Mouse (Mus musculus): ENCODE measurements around the gene Snx6. TPM values are rescaled to one million over a fixed set of nuclear protein-coding genes. Genes with fewer than 3 reads are reported as not detected.
A peak's percentile ranks its signal among the peaks of the same experiment; 100 is the strongest.
"Not testable (repeated sequence)": the region's sequence is repeated elsewhere in the genome, so short reads cannot be mapped to it uniquely, and the experiment has no call there.

The Snx6 gene
- polyA plus RNA-seq, 1 experiment from 2014 or later = 226 TPM

DNA sequence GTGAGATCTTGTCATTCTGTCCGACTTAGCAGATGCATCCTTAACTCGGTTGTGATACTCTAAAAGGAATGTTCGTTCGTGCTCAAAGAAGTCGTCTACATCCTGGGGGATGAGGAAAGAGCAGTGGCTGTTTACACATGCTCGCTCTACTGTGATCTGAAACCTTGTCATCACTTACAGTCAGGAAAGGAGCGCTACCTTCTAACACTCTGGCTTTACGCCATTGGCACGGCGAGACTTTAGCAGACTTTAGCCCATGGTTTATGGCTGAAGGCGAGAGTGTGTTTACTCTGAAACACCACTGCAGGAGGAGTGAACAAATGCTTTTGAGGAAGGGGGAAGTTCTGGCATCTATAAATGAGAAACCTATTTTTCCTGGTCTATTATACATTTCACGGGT lies 31.9 kb downstream of the Snx6 start:
- H3K27me3 ChIP-seq (ENCODE audit: control insufficient read depth, insufficient read depth, low read length) = no peaks in the 10 kb centered on the region
- DNase-seq (ENCODE audit: low spot score) = no peak
- H3K4me2 ChIP-seq (ENCODE audit: low read depth) = no peak overlapping the region
- H3K36me3 ChIP-seq (ENCODE audit: control insufficient read depth, insufficient read depth, low read length) = peaks cover 27% of the 10 kb centered on the region
- H3K9ac ChIP-seq (ENCODE audit: low read length) = no peak overlapping the region
- ATAC-seq (ENCODE audit: insufficient read depth, low FRiP score, low TSS enrichment) = no peak
- no peaks in the 10 kb centered on the region for H3K9me3 ChIP-seq (ENCODE audit: control insufficient read depth, low read length)
- WGBS = 87% methylated on average over 12 of the region's 12 CpGs
- H3K4me3 ChIP-seq (ENCODE audit: low read depth, low read length) = no peak overlapping the region
- H3K4me1 ChIP-seq (ENCODE audit: control insufficient read depth, insufficient read depth, low read length) = no peaks in the 10 kb centered on the region
- no peak overlapping the region for H3K27ac ChIP-seq (ENCODE audit: low read depth, low read length)

DNA sequence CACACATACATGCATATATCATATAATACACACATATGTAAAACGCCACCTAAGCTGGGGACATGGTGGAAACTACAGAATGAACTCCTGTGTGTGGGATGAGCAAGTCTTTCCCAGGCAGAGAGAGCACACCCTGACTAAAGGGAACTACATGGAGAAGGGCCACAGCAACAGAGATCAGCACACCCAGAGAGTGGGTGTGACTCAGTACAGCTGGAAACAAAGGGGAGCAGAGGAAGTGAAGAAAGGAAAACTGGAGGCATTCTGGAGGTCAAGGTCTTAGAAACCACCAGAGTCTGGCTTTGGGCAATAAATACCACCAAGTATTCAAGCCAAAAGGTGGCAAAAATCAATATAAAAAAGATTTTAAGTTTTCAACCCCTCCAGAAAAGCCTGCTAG lies 34.8 kb downstream of the Snx6 start:
- Histone ChIP-seq H3K36me3 (ENCODE audit: control insufficient read depth, insufficient read depth, low read length) (peaks cover 20% of the 10 kb centered on the region), H3K9me3 (ENCODE audit: control insufficient read depth, low read length) (no peaks in the 10 kb centered on the region), H3K4me3 (ENCODE audit: low read depth, low read length) (no peak overlapping the region), H3K27me3 (ENCODE audit: control insufficient read depth, insufficient read depth, low read length) (no peaks in the 10 kb centered on the region), H3K4me2 (ENCODE audit: low read depth) (no peak overlapping the region), H3K9ac (ENCODE audit: low read length) (no peak overlapping the region), H3K4me1 (ENCODE audit: control insufficient read depth, insufficient read depth, low read length) (no peaks in the 10 kb centered on the region), H3K27ac (ENCODE audit: low read depth, low read length) (no peak overlapping the region)
- DNase-seq (ENCODE audit: low spot score) (no peak), ATAC-seq (ENCODE audit: insufficient read depth, low FRiP score, low TSS enrichment) (no peak)
- 95% methylated on average over 1 of the region's 1 CpGs for WGBS

DNA sequence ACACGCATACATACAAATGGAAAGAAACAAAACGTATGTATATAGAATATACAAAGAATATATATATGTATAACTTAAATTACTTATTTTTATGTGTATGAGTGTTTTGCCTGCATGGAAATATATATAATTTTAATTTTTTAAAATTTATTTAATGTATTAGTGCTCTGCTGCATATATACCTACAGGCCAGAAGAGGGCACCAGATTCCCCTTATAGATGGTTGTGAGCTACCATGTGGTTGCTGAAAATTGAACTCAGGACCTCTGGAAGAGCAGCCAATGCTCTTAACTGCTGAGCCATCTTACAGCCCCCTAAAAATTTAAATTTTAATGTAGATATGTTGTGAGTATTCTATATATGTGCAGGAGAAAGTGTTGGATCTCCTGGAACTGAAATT lies 36.7 kb downstream of the Snx6 start:
- no peak overlapping the region for H3K9ac ChIP-seq (ENCODE audit: low read length)
- no peaks in the 10 kb centered on the region for H3K4me1 ChIP-seq (ENCODE audit: control insufficient read depth, insufficient read depth, low read length)
- no peaks in the 10 kb centered on the region for H3K27me3 ChIP-seq (ENCODE audit: control insufficient read depth, insufficient read depth, low read length)
- DNase-seq (ENCODE audit: low spot score) = no peak
- 95% methylated on average over 2 of the region's 2 CpGs for WGBS
- H3K4me3 ChIP-seq (ENCODE audit: low read depth, low read length) = no peak overlapping the region
- H3K27ac ChIP-seq (ENCODE audit: low read depth, low read length) = no peak overlapping the region
- no peak for ATAC-seq (ENCODE audit: insufficient read depth, low FRiP score, low TSS enrichment)
- H3K4me2 ChIP-seq (ENCODE audit: low read depth) = no peak overlapping the region
- H3K9me3 ChIP-seq (ENCODE audit: control insufficient read depth, low read length) = no peaks in the 10 kb centered on the region
- H3K36me3 ChIP-seq (ENCODE audit: control insufficient read depth, insufficient read depth, low read length) = peaks cover 14% of the 10 kb centered on the region

DNA sequence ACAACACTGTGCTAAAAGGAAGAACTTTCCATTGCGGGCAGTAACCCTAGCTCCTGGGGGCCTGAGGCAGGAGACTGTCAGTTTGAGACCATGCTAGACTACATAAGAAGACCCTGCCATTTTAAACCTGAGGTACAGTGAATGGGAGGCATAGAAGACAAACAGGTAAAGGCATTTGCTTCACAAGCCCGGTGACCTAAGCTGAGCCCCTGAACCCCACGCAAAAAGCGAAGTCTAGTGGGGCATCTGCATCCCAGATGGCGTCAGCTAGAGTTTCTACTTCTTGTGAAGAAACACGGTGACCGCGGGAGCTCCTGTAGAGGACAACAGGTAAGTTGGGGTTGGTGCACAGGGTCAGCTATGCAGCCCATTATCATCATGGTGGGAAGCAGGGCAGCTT lies 46.9 kb downstream of the Snx6 start:
- ATAC-seq (ENCODE audit: insufficient read depth, low FRiP score, low TSS enrichment) (no peak), DNase-seq (ENCODE audit: low spot score) (no peak)
- Histone ChIP-seq H3K9me3 (ENCODE audit: control insufficient read depth, low read length) (no peaks in the 10 kb centered on the region), H3K27me3 (ENCODE audit: control insufficient read depth, insufficient read depth, low read length) (no peaks in the 10 kb centered on the region), H3K27ac (ENCODE audit: low read depth, low read length) (no peak overlapping the region), H3K4me1 (ENCODE audit: control insufficient read depth, insufficient read depth, low read length) (no peaks in the 10 kb centered on the region), H3K4me3 (ENCODE audit: low read depth, low read length) (no peak overlapping the region), H3K36me3 (ENCODE audit: control insufficient read depth, insufficient read depth, low read length) (peaks cover 4% of the 10 kb centered on the region), H3K9ac (ENCODE audit: low read length) (no peak overlapping the region), H3K4me2 (ENCODE audit: low read depth) (no peak overlapping the region)
- WGBS = 98% methylated on average over 8 of the region's 8 CpGs

DNA sequence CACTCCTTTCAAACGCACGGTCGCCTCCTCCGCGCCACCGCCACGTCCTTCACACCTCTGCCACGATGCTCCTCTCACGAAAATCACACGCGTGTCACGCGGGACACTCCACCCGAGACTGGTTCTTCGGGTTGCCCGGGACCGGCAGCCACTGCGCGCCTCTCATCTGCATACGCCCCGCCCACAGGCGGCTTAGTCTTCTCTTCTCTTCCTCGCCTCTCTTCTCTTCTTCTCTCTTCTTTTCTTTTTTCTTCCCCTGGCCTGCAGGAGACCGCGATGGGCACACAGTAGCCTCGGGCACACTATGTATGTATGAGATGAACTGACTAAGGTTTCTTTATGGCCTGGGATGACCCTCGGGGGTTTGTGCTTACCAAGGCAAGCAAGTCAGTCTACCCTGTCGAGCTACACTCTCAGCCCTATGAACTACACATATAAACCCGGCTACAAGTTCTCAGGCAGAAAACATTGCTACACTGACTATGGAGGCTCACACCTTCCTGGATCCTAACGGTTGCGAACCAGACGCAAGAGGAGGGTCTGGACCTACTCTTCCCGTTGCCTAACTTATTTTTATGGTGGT lies 56.8 kb downstream of the Snx6 start:
- not testable (repeated sequence) for H3K27ac ChIP-seq (ENCODE audit: low read depth, low read length); H3K27me3 ChIP-seq (ENCODE audit: control insufficient read depth, insufficient read depth, low read length); H3K4me3 ChIP-seq (ENCODE audit: low read depth, low read length); H3K4me2 ChIP-seq (ENCODE audit: low read depth); H3K9me3 ChIP-seq (ENCODE audit: control insufficient read depth, low read length); H3K36me3 ChIP-seq (ENCODE audit: control insufficient read depth, insufficient read depth, low read length); H3K4me1 ChIP-seq (ENCODE audit: control insufficient read depth, insufficient read depth, low read length); H3K9ac ChIP-seq (ENCODE audit: low read length); DNase-seq (ENCODE audit: low spot score)
- WGBS = 0% methylated on average over 8 of the region's 33 CpGs
- peak; percentile 57 for ATAC-seq (ENCODE audit: insufficient read depth, low FRiP score, low TSS enrichment)

DNA sequence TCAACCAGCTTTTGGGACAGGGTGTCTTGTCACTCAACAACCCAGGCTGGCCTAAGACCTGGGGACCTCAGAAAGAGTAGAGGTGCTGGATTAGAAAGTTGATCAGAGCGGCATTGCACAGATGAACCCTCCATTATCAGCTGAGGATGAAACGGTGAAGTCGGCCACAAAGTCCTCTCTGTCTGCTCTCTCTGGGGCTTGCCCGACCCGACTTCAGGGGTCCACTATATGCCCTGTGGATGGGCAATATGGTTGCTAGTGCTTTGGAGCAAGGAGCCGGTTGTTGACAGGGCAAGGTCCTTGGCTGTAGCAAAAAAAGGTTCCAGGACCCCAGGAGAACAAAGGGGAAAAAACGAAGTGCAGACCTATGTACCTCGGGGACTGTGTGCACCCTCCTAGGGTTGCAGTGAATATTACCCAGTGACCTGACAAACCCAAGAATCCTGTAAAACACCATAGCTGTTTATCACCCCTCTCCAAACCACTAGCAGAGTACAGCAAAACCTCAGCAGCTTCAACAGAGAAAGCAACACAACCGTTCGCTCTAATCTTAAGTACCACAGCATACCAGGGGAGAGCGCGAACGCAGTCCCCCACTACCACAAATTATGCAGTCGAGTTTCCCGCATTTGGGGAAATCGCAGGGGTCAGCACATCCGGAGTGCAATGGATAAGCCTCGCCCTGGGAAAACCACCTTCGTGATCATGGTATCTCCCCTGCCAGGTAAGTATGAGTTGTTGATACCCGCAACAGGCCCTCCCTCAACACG lies 57.4 kb downstream of the Snx6 start:
- not testable (repeated sequence) for H3K27me3 ChIP-seq (ENCODE audit: control insufficient read depth, insufficient read depth, low read length); H3K36me3 ChIP-seq (ENCODE audit: control insufficient read depth, insufficient read depth, low read length); H3K4me2 ChIP-seq (ENCODE audit: low read depth); H3K9ac ChIP-seq (ENCODE audit: low read length); H3K4me1 ChIP-seq (ENCODE audit: control insufficient read depth, insufficient read depth, low read length); H3K27ac ChIP-seq (ENCODE audit: low read depth, low read length); DNase-seq (ENCODE audit: low spot score); H3K9me3 ChIP-seq (ENCODE audit: control insufficient read depth, low read length); H3K4me3 ChIP-seq (ENCODE audit: low read depth, low read length)
- ATAC-seq (ENCODE audit: insufficient read depth, low FRiP score, low TSS enrichment) = peak; percentile 84
- WGBS = no CpG with 5 or more reads among the region's 21 CpGs

DNA sequence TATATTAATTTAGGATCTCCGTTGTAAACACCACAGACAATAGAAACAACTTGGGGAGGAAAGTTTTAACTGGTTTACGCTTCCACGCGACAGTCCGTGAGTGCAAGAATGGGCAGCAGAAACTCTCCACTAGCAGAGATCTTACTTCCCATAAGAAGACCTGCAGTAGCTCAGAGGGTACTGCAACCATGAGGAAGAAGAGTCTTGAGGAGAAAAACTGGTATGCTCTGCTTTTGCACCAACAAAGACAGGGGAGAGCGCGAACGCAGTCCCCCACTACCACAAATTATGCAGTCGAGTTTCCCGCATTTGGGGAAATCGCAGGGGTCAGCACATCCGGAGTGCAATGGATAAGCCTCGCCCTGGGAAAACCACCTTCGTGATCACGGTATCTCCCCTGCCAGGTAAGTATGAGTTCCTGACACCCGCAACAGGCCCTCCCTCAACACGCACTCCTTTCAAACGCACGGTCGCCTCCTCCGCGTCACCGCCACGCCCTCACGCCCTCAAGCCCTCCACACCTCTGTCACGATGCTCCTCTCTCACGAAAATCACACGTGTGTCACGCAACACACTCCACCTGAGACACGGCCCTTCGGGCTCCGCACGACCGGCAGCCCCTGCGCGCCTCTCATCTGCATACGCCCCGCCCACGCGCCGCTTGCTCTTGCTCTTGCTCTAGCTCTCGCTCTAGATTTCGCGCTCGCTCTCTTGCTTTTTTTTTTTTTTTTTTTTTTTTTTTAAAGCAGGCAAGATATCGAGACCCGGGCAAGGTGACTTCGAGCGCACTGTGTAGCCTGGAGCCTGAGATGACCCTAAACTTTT lies 61.0 kb downstream of the Snx6 start:
- 6% methylated on average over 3 of the region's 49 CpGs for WGBS

DNA sequence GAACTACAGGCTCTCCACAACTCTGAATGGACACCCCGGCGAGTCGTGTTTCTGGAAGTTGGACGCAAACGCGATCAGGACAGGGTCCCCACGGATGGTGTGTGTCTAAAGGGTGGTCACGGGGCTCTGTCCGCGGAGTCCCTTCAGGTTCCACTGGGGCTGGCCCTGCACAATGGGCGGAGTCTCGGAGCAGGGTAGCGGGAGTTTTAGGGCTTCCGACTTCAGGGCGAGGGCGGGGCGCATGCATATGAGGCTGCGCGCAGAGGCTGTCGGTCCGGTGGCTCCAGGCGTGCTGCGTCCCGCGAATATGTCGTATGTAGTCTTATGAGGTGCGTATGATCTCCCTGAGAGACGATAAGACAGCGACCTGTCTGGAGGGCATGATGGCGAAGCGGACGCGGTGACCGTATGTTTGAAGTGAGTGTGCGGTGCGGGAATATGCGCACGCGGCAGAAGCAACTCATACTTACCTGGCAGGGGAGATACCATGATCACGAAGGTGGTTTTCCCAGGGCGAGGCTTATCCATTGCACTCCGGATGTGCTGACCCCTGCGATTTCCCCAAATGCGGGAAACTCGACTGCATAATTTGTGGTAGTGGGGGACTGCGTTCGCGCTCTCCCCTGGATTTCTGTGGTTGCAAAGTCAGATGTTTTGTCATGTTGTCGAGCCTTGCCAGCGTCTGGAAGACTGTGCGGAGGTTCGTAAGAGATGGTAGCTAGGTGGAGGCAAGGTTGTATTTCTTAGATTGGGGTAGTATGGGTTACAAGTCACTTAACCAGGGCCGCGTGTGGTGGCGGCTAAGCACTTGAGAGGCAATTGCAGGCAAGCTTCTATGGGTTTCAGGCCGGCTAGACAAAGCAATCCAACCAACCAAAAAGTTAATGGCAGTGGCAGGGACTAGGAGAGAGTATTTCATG lies 66.1 kb downstream of the Snx6 start:
- not testable (repeated sequence) for H3K4me3 ChIP-seq (ENCODE audit: low read depth, low read length); DNase-seq (ENCODE audit: low spot score)
- ATAC-seq (ENCODE audit: insufficient read depth, low FRiP score, low TSS enrichment) = peak; percentile 92

More for the DNA sequence above, 61.0 kb downstream of the Snx6 start:
- not testable (repeated sequence) for DNase-seq (ENCODE audit: low spot score); H3K4me3 ChIP-seq (ENCODE audit: low read depth, low read length); H3K4me1 ChIP-seq (ENCODE audit: control insufficient read depth, insufficient read depth, low read length); H3K4me2 ChIP-seq (ENCODE audit: low read depth); H3K9ac ChIP-seq (ENCODE audit: low read length); H3K27ac ChIP-seq (ENCODE audit: low read depth, low read length); H3K36me3 ChIP-seq (ENCODE audit: control insufficient read depth, insufficient read depth, low read length); H3K9me3 ChIP-seq (ENCODE audit: control insufficient read depth, low read length); H3K27me3 ChIP-seq (ENCODE audit: control insufficient read depth, insufficient read depth, low read length)
- peak; percentile 52 for ATAC-seq (ENCODE audit: insufficient read depth, low FRiP score, low TSS enrichment)

More for the DNA sequence above, 66.1 kb downstream of the Snx6 start:
- H3K9ac ChIP-seq (ENCODE audit: low read length); H3K27ac ChIP-seq (ENCODE audit: low read depth, low read length); H3K27me3 ChIP-seq (ENCODE audit: control insufficient read depth, insufficient read depth, low read length); H3K36me3 ChIP-seq (ENCODE audit: control insufficient read depth, insufficient read depth, low read length); H3K9me3 ChIP-seq (ENCODE audit: control insufficient read depth, low read length); H3K4me2 ChIP-seq (ENCODE audit: low read depth); H3K4me1 ChIP-seq (ENCODE audit: control insufficient read depth, insufficient read depth, low read length): not testable (repeated sequence)
- WGBS = no CpG with 5 or more reads among the region's 56 CpGs

Measured in neural tube, embryonic 11.5 days (tissue).